Mouse (Mus musculus) NIH3T3 (cell line): ENCODE measurements at regions not wholly inside any gene's neighbourhood (a gene's known extent, or its start where the extent isn't known, plus 50 kb on each side); places are given as distances from the start of the nearest gene placed in this dataset.

Experiments
- DNase-seq: peaks from one replicate; pipeline ENCODE4 v3.0.0-alpha.2; 2012; ENCODE audit warnings: low read depth

- DNase-seq, result no peak
Observed at GRCm38 (mm10) chr16:74739194-74740135, 327.8 kb upstream of the Robo2 start.

- DNase-seq, result no peak
Observed at GRCm38 (mm10) chr16:74732940-74733776, 321.5 kb upstream of the Robo2 start.

GRCm38 (mm10) chr16:74730169-74730794 lies 318.7 kb upstream of the Robo2 start:
- DNase-seq, result no peak

GRCm38 (mm10) chr16:74723217-74723616 lies 311.6 kb upstream of the Robo2 start:
- no peak for DNase-seq

- DNase-seq, result no peak
Observed at GRCm38 (mm10) chr16:74718154-74718553, 306.5 kb upstream of the Robo2 start.

- no peak for DNase-seq
Observed at GRCm38 (mm10) chr16:74717622-74718021, 306.0 kb upstream of the Robo2 start.

GRCm38 (mm10) chr16:74714950-74715349 lies 303.3 kb upstream of the Robo2 start:
- no peak for DNase-seq

- no peak for DNase-seq
Observed at GRCm38 (mm10) chr16:74712515-74712914, 300.9 kb upstream of the Robo2 start.

GRCm38 (mm10) chr16:74702067-74702466 lies 290.4 kb upstream of the Robo2 start:
- DNase-seq, result no peak

- DNase-seq, result no peak
Observed at GRCm38 (mm10) chr16:74683371-74683770, 271.7 kb upstream of the Robo2 start.

GRCm38 (mm10) chr16:74675586-74675985 lies 264.0 kb upstream of the Robo2 start:
- no peak for DNase-seq

GRCm38 (mm10) chr16:74671466-74671865 lies 259.8 kb upstream of the Robo2 start:
- DNase-seq, result no peak

GRCm38 (mm10) chr16:74664337-74664736 lies 252.7 kb upstream of the Robo2 start:
- DNase-seq, result no peak

- no peak for DNase-seq
Observed at GRCm38 (mm10) chr16:74651244-74651643, 239.6 kb upstream of the Robo2 start.

- DNase-seq, result no peak
Observed at GRCm38 (mm10) chr16:74649207-74649606, 237.6 kb upstream of the Robo2 start.

GRCm38 (mm10) chr16:74648384-74648783 lies 236.8 kb upstream of the Robo2 start:
- DNase-seq, result peak; percentile 1

GRCm38 (mm10) chr16:74644750-74645366 lies 233.2 kb upstream of the Robo2 start:
- no peak for DNase-seq

- no peak for DNase-seq
Observed at GRCm38 (mm10) chr16:74639805-74640204, 228.2 kb upstream of the Robo2 start.

GRCm38 (mm10) chr16:74637638-74638037 lies 226.0 kb upstream of the Robo2 start:
- DNase-seq, result no peak

GRCm38 (mm10) chr16:74625783-74626182 lies 214.2 kb upstream of the Robo2 start:
- no peak for DNase-seq

GRCm38 (mm10) chr16:74612072-74612471 lies 200.4 kb upstream of the Robo2 start:
- DNase-seq, result no peak

GRCm38 (mm10) chr16:74609564-74609963 lies 197.9 kb upstream of the Robo2 start:
- no peak for DNase-seq
